ENCODE assay signal across 18 mouse cellular contexts in the genomic region with DNA sequence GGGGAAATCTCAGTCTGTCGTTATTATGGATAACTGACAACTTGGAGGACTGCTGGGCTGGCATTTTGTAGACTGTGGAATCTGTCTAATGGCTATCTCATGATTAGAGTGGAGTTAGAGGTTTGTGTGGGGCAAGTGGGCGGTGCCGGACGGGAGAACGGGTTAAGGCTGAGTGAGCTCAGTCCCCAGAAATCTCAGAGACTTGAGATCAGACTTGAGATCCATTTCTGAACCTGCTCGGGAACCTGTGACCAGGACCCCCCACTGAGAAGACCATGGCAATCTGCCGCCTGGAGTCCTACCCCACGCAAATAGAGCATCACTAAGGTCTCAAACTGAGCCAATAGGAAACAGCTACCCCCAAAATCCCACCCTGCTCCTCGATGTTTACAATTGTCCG.
DNase-seq lines count a peak whose midpoint lies in the region; ATAC-seq and TF ChIP-seq lines count a peak whose summit lies in the region.
"Had no signal": no experiment of that assay in that cellular context is flagged by ENCODE, and none has a peak within 500 bp of the region (broad histone marks: within the 10 kb centered on the region; RNA-seq: fewer than 3 reads in every experiment).

No protein-coding gene starts in this region.

- no peaks in the 10 kb centered on the region for H3K27me3 ChIP-seq in midbrain, embryonic 12.5 days
- H3K27me3 ChIP-seq in midbrain, embryonic 15.5 days (replicated peaks): no peaks in the 10 kb centered on the region
- H3K27me3 ChIP-seq in hindbrain, embryonic 12.5 days: no peaks in the 10 kb centered on the region
- H3K27me3 ChIP-seq in neural tube, embryonic 14.5 days (ENCODE audit: control insufficient read depth, insufficient read depth, low read length): no peaks in the 10 kb centered on the region
- 0 out of 2 replicates have a peak, but pooled peaks cover 1% of the 10 kb centered on the region for H3K27me3 ChIP-seq in liver, postnatal 0 days (ENCODE audit: insufficient read depth, low read length)

- no peak overlapping the region for H3K9ac ChIP-seq in midbrain, embryonic 12.5 days (replicated peaks)
- H3K9ac ChIP-seq in midbrain, embryonic 15.5 days: no peak overlapping the region
- H3K9ac ChIP-seq in hindbrain, embryonic 12.5 days: no peak overlapping the region
- H3K9ac ChIP-seq in neural tube, embryonic 14.5 days (replicated peaks; ENCODE audit: low read depth, low read length): no peak overlapping the region
- H3K9ac ChIP-seq in liver, postnatal 0 days (replicated peaks): no peak overlapping the region

- TF ChIP-seq CTCF in liver, postnatal 0 days (IDR thresholded peaks at IDR 0.05; ENCODE audit: low read depth): no peak

- H3K4me1 ChIP-seq in midbrain, embryonic 12.5 days: peaks cover 33% of the 10 kb centered on the region
- peaks cover 24% of the 10 kb centered on the region for H3K4me1 ChIP-seq in midbrain, embryonic 15.5 days
- peaks cover 21% of the 10 kb centered on the region for H3K4me1 ChIP-seq in hindbrain, embryonic 12.5 days
- H3K4me1 ChIP-seq in neural tube, embryonic 14.5 days (ENCODE audit: control insufficient read depth, insufficient read depth, low read length): peaks cover 9% of the 10 kb centered on the region; the same call in 1 of the 2 replicates
- no peaks in the 10 kb centered on the region for H3K4me1 ChIP-seq in liver, postnatal 0 days (ENCODE audit: insufficient read depth)

- no peaks in the 10 kb centered on the region for H3K9me3 ChIP-seq in midbrain, embryonic 12.5 days
- H3K9me3 ChIP-seq in midbrain, embryonic 15.5 days: no peaks in the 10 kb centered on the region
- no peaks in the 10 kb centered on the region for H3K9me3 ChIP-seq in hindbrain, embryonic 12.5 days (replicated peaks)
- H3K9me3 ChIP-seq in neural tube, embryonic 14.5 days (ENCODE audit: control insufficient read depth, low read length): no peaks in the 10 kb centered on the region
- no peaks in the 10 kb centered on the region for H3K9me3 ChIP-seq in liver, postnatal 0 days (ENCODE audit: low read length)

- no peaks in the 10 kb centered on the region for H3K36me3 ChIP-seq in midbrain, embryonic 12.5 days
- no peaks in the 10 kb centered on the region for H3K36me3 ChIP-seq in midbrain, embryonic 15.5 days (replicated peaks)
- H3K36me3 ChIP-seq in hindbrain, embryonic 12.5 days: no peaks in the 10 kb centered on the region
- no peaks in the 10 kb centered on the region for H3K36me3 ChIP-seq in neural tube, embryonic 14.5 days (ENCODE audit: control insufficient read depth, insufficient read depth, low read length)
- no peaks in the 10 kb centered on the region for H3K36me3 ChIP-seq in liver, postnatal 0 days (replicated peaks; ENCODE audit: insufficient read depth, low read length)

- peak overlapping the region; percentile 11; the same call in 1 of the 2 replicates for H3K4me2 ChIP-seq in midbrain, embryonic 12.5 days (replicated peaks)
- no peak overlapping the region for H3K4me2 ChIP-seq in midbrain, embryonic 15.5 days
- H3K4me2 ChIP-seq in hindbrain, embryonic 12.5 days (replicated peaks): peak overlapping the region; percentile 8; the same call in 1 of the 2 replicates
- peak overlapping the region; percentile 14; the same call in 1 of the 2 replicates for H3K4me2 ChIP-seq in neural tube, embryonic 14.5 days (ENCODE audit: low read depth, low read length)
- H3K4me2 ChIP-seq in liver, postnatal 0 days (ENCODE audit: low read depth, low read length): no peak overlapping the region
- H3K4me2 ChIP-seq: heart, embryonic 11.5 days had no signal

- 58% methylated on average over 10 of the region's 10 CpGs for WGBS in midbrain, embryonic 12.5 days
- WGBS in midbrain, embryonic 15.5 days: 41% methylated on average over 10 of the region's 10 CpGs
- WGBS in hindbrain, embryonic 12.5 days: 52% methylated on average over 10 of the region's 10 CpGs
- 48% methylated on average over 10 of the region's 10 CpGs for WGBS in neural tube, embryonic 14.5 days
- WGBS in liver, postnatal 0 days (ENCODE audit: insufficient replicate concordance): 76% methylated on average over 10 of the region's 10 CpGs

- peak overlapping the region; percentile 73 for H3K27ac ChIP-seq in midbrain, embryonic 12.5 days (replicated peaks)
- H3K27ac ChIP-seq in midbrain, embryonic 15.5 days: no peak overlapping the region
- H3K27ac ChIP-seq in hindbrain, embryonic 12.5 days: peak overlapping the region; percentile 52; the same call in 1 of the 2 replicates
- no peak overlapping the region for H3K27ac ChIP-seq in neural tube, embryonic 14.5 days (ENCODE audit: low read depth, low read length)
- no peak overlapping the region for H3K27ac ChIP-seq in liver, postnatal 0 days (ENCODE audit: low read depth)

- no peak for TF ChIP-seq EP300 in liver, postnatal 0 days (IDR thresholded peaks at IDR 0.05; ENCODE audit: low read depth)

- peak; percentile 42; the same call in 1 of the 2 replicates for ATAC-seq in midbrain, embryonic 12.5 days (ENCODE audit: low FRiP score, low read depth)
- ATAC-seq in midbrain, embryonic 15.5 days (replicated peaks): no peak; the same call in 1 of the 2 replicates
- peak; percentile 40 for ATAC-seq in hindbrain, embryonic 12.5 days (ENCODE audit: low FRiP score)
- 0 out of 2 replicates have a peak, but pooled peaks have one; percentile 9 for ATAC-seq in neural tube, embryonic 14.5 days (ENCODE audit: low read depth)
- ATAC-seq in liver, postnatal 0 days: no peak

- no peak overlapping the region for H3K4me3 ChIP-seq in midbrain, embryonic 12.5 days
- H3K4me3 ChIP-seq in midbrain, embryonic 15.5 days: no peak overlapping the region
- H3K4me3 ChIP-seq in hindbrain, embryonic 12.5 days: no peak overlapping the region
- H3K4me3 ChIP-seq in neural tube, embryonic 14.5 days (ENCODE audit: low read depth, low read length): no peak overlapping the region
- no peak overlapping the region for H3K4me3 ChIP-seq in liver, postnatal 0 days (ENCODE audit: low read depth, low read length)

- peak; percentile 44 to 51 for DNase-seq in cerebellum, postnatal 10 days
- DNase-seq in cerebellum, adult 8-10 months: no peak
- no peak for DNase-seq in kidney, adult 11 months
- no peak for DNase-seq in liver, postnatal 0 days
- DNase-seq: adrenal gland, adult 8-10 months; embryo, embryonic 11 days; heart, postnatal 10 days; kidney, adult 9 months; kidney, postnatal 36 days; left cerebral cortex, postnatal 4 days; liver; lung, postnatal 14 days; thymus, postnatal 36 days had no signal

Comparison
In these comparisons a context has a peak if more than half of its experiments do, and no peak if none do; other contexts are left out.
1. DNase-seq: peak in cerebellum, postnatal 10 days (2 of 2); none in cerebellum, adult 8-10 months (single experiment), kidney, adult 11 months (single experiment) and liver, postnatal 0 days (single experiment).
2. ATAC-seq: peak in midbrain, embryonic 12.5 days (single experiment), hindbrain, embryonic 12.5 days (single experiment) and neural tube, embryonic 14.5 days (single experiment); none in midbrain, embryonic 15.5 days (single experiment) and liver, postnatal 0 days (single experiment).
3. H3K27ac ChIP-seq: peak in midbrain, embryonic 12.5 days (single experiment) and hindbrain, embryonic 12.5 days (single experiment); none in midbrain, embryonic 15.5 days (single experiment), neural tube, embryonic 14.5 days (single experiment) and liver, postnatal 0 days (single experiment).
4. H3K4me2 ChIP-seq: peak in midbrain, embryonic 12.5 days (single experiment), hindbrain, embryonic 12.5 days (single experiment) and neural tube, embryonic 14.5 days (single experiment); none in midbrain, embryonic 15.5 days (single experiment) and liver, postnatal 0 days (single experiment).